Mouse (Mus musculus) neural tube, embryonic 11.5 days (tissue): ENCODE results near the gene Fxr2. TPM values are rescaled to one million over a fixed set of nuclear protein-coding genes. Genes with fewer than 3 reads are reported as not detected.
"Not testable (repeated sequence)": the region's sequence is repeated elsewhere in the genome, so short reads cannot be mapped to it uniquely, and the experiment has no call there.

Experiments used
- ATAC-seq: fragments of 200-750 bp; cut with Nextera tagmentation; 2 replicates; pipeline ENCODE4 v1.8.0; 2017; ENCODE audit warnings: moderate number of reproducible peaks, mild to moderate bottlenecking, moderate TSS enrichment, moderate library complexity; ENCODE audit not compliant: insufficient read depth, low FRiP score, low TSS enrichment
- DNase-seq: peaks from one replicate; pipeline ENCODE4 v3.0.0-alpha.2; 2015; ENCODE audit warnings: low spot score
- H3K27ac ChIP-seq: fragments of 300-500 bp; sonication (generic); 2 replicates; pipeline ENCODE4 v1.5.1; 2014; ENCODE audit warnings: low read depth, mild to moderate bottlenecking, low read length
- H3K27me3 ChIP-seq: fragments of 300-500 bp; sonication (generic); 2 replicates; pipeline ENCODE4 v1.6.1; 2014; ENCODE audit warnings: mild to moderate bottlenecking, low read length, mixed read lengths; ENCODE audit not compliant: control insufficient read depth, insufficient read depth
- H3K36me3 ChIP-seq: fragments of 300-500 bp; sonication (generic); 2 replicates; pipeline ENCODE4 v1.6.1; 2014; ENCODE audit warnings: mild to moderate bottlenecking, low read length, moderate library complexity, mixed read lengths; ENCODE audit not compliant: control insufficient read depth, insufficient read depth
- H3K4me1 ChIP-seq: fragments of 300-500 bp; sonication (generic); 2 replicates; pipeline ENCODE4 v1.6.1; 2014; ENCODE audit warnings: low read length, mixed read lengths; ENCODE audit not compliant: control insufficient read depth, insufficient read depth
- H3K4me2 ChIP-seq: fragments of 300-500 bp; sonication (generic); 2 replicates; pipeline ENCODE4 v1.6.1; 2014; ENCODE audit warnings: low read depth, mild to moderate bottlenecking, moderate library complexity
- H3K4me3 ChIP-seq: fragments of 300-500 bp; sonication (generic); 2 replicates; pipeline ENCODE4 v1.5.1; 2014; ENCODE audit warnings: low read depth, low read length
- H3K9ac ChIP-seq: fragments of 300-500 bp; sonication (generic); 2 replicates; pipeline ENCODE4 v1.6.1; 2014; ENCODE audit warnings: mild to moderate bottlenecking, low read length
- H3K9me3 ChIP-seq: fragments of 300-500 bp; sonication (generic); 2 replicates; pipeline ENCODE4 v1.6.1; 2016; ENCODE audit warnings: low read length; ENCODE audit not compliant: control insufficient read depth
- WGBS: fragments of 180-500 bp; shearing (Covaris S2); extraction: QIAGEN DNeasy Blood & Tissue Kit; methylation state at CpG from one replicate; pipeline ENCODE4 v1.1.7; 2014; 5-methylcytosine and 5-hydroxymethylcytosine counted together
- polyA plus RNA-seq: library from polyadenylated mRNA; unstranded; fragments of >200 nt; fragmentation: Nextera tagmentation; extraction: Ambion mirVana; gene quantifications from 2 replicates; pipeline ENCODE4 v1.2.1, GENCODE M21; 2014

Gene Fxr2
- polyA plus RNA-seq, 1 experiment from 2014 or later, result 40.3 TPM

- no peaks in the 10 kb centered on the region for H3K9me3 ChIP-seq
- H3K4me3 ChIP-seq, result no peak within 1 kb of the TSS
- H3K36me3 ChIP-seq, result no peaks in the 10 kb centered on the region; the same call in 1 of the 2 replicates
- no peak within 1 kb of the TSS for H3K4me2 ChIP-seq
- H3K9ac ChIP-seq, result no peak within 1 kb of the TSS
- no peak for DNase-seq
- H3K4me1 ChIP-seq, result peaks cover 12% of the 10 kb centered on the region
- no peak for ATAC-seq
- no peak within 1 kb of the TSS for H3K27ac ChIP-seq
- no peaks in the 10 kb centered on the region for H3K27me3 ChIP-seq
- WGBS, result 74% methylated on average over 5 of the region's 5 CpGs
Observed at GRCm38 (mm10) chr11:69617805-69618204, 15.0 kb upstream of the Fxr2 start, which contains the start of gene Shbg. TSS of gene Shbg (minus strand) at chr11:69617905.

DNA sequence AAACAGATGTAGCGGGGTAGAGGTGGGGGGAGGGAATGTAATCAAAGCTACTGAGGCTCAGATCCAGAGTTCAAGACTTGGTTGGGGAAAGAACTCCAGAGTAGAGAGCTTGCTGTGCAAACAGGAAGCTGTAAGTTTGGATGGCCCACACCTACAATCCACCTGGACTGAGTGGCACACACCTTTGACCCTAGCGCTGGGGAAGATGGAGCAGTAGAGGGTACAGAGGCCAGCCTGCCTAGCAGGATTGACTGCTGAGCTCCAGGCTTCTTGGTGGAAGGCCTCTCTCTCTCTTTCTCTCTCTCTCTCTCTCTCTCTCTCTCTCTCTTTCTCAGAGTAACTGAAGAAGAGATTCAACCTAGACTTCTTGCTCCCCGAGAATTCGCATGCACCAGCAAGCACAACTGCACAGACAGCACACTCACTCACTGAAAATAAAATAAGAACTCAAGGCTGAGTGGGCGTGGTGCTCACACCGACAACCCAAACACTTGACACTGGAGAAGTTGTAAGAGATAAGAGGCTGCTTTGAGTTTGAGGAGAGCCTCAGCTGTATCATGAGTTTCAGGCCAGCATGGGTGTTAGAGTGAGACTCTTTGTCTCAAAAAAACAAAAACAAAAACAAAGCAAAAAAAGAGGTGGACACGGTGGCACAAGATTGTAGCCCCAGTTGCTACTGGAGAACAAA is 12.3 kb upstream of the Fxr2 start:
- H3K9ac ChIP-seq, result no peak overlapping the region
- no peaks in the 10 kb centered on the region; the same call in 1 of the 2 replicates for H3K36me3 ChIP-seq
- 88% methylated on average over 7 of the region's 7 CpGs for WGBS
- H3K4me1 ChIP-seq, result peaks cover 8% of the 10 kb centered on the region
- DNase-seq, result no peak
- H3K27me3 ChIP-seq, result no peaks in the 10 kb centered on the region
- no peaks in the 10 kb centered on the region for H3K9me3 ChIP-seq
- no peak for ATAC-seq
- H3K4me2 ChIP-seq, result no peak overlapping the region
- H3K27ac ChIP-seq, result no peak overlapping the region
- H3K4me3 ChIP-seq, result no peak overlapping the region

GRCm38 (mm10) chr11:69621571-69622268 is 11.1 kb upstream of the Fxr2 start, which contains the start of gene Sat2:
TSS of gene Sat2 (plus strand) at chr11:69622024.
- H3K9me3 ChIP-seq, result no peaks in the 10 kb centered on the region
- peaks cover 8% of the 10 kb centered on the region for H3K4me1 ChIP-seq
- H3K4me2 ChIP-seq, result peak within 1 kb of the TSS; percentile 69
- H3K36me3 ChIP-seq, result no peaks in the 10 kb centered on the region; the same call in 1 of the 2 replicates
- peak; percentile 88 for DNase-seq
- H3K27me3 ChIP-seq, result no peaks in the 10 kb centered on the region
- WGBS, result 2% methylated on average over 20 of the region's 20 CpGs
- ATAC-seq, result peak; percentile 60; the same call in 1 of the 2 replicates
- peak within 1 kb of the TSS; percentile 58 for H3K9ac ChIP-seq
- 0 out of 2 replicates have a peak within 1 kb of the TSS, but pooled peaks have one; percentile 45 for H3K27ac ChIP-seq
- peak within 1 kb of the TSS; percentile 40 for H3K4me3 ChIP-seq

DNA sequence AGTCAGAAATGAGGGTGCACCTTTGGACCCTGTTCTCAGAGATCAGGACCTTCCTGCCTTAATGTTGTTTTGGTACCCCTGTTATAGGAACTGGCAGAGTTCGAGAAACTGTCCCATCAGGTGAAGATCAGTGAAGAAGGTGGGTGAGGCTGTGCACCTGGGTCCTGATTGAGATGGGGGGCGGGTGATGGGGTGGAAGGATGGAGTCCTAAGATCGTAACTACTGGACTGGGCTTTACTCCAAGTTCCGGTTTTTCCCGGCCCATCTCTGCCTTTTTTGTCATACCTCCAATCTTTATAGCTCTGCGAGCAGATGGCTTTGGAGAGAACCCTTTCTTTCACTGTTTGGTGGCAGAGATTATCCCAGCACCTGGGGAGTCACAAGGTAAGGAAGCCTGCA is 10.4 kb upstream of the Fxr2 start:
- Histone ChIP-seq H3K4me2 (peak overlapping the region; percentile 69), H3K36me3 (no peaks in the 10 kb centered on the region; the same call in 1 of the 2 replicates), H3K9me3 (no peaks in the 10 kb centered on the region), H3K9ac (peak overlapping the region; percentile 58), H3K4me1 (peaks cover 8% of the 10 kb centered on the region), H3K27ac (0 out of 2 replicates have a peak overlapping the region, but pooled peaks have one; percentile 45), H3K27me3 (no peaks in the 10 kb centered on the region), H3K4me3 (peak overlapping the region; percentile 40)
- WGBS, result 43% methylated on average over 6 of the region's 6 CpGs
- ATAC-seq (no peak), DNase-seq (no peak)

DNA sequence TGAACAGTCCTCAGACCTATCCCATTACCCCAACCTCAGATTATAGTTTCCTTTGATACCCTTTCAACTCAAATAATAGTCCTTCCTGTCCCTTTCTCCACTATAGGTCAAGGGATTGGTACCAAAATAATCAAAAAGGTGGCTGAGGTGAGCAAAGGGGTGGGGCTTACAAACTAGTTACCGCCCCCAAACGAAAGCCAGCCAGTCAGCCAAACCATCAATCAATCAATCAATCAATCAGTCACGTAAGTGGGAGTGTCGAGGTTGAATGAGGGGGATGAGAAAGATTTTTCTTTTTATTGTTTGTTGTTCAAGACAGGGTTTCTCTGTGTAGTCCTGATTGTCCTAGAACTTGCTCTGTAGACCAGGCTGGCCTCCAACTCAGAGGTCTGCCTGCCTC is 9.8 kb upstream of the Fxr2 start:
- Histone ChIP-seq H3K4me1 (peaks cover 8% of the 10 kb centered on the region), H3K4me3 (0 out of 2 replicates have a peak overlapping the region, but pooled peaks have one; percentile 40), H3K27ac (no peak overlapping the region), H3K27me3 (no peaks in the 10 kb centered on the region), H3K36me3 (no peaks in the 10 kb centered on the region; the same call in 1 of the 2 replicates), H3K4me2 (peak overlapping the region; percentile 69; the same call in 1 of the 2 replicates), H3K9ac (no peak overlapping the region; the same call in 1 of the 2 replicates), H3K9me3 (no peaks in the 10 kb centered on the region)
- 64% methylated on average over 4 of the region's 4 CpGs for WGBS
- no peak for ATAC-seq
- no peak for DNase-seq

- WGBS, result 86% methylated on average over 2 of the region's 2 CpGs
- not testable (repeated sequence) for ATAC-seq, H3K27ac ChIP-seq, H3K9ac ChIP-seq, H3K27me3 ChIP-seq, H3K4me1 ChIP-seq, H3K9me3 ChIP-seq, H3K4me2 ChIP-seq, DNase-seq, H3K4me3 ChIP-seq, H3K36me3 ChIP-seq
Observed at GRCm38 (mm10) chr11:69624339-69624738, 8.5 kb upstream of the Fxr2 start.

- no peak overlapping the region for H3K27ac ChIP-seq
- no peaks in the 10 kb centered on the region for H3K9me3 ChIP-seq
- 37% methylated on average over 6 of the region's 6 CpGs for WGBS
- no peak overlapping the region for H3K4me2 ChIP-seq
- no peaks in the 10 kb centered on the region for H3K4me1 ChIP-seq
- H3K36me3 ChIP-seq, result no peaks in the 10 kb centered on the region
- DNase-seq (peak; percentile 81), ATAC-seq (no peak)
- no peak overlapping the region for H3K4me3 ChIP-seq
- no peaks in the 10 kb centered on the region for H3K27me3 ChIP-seq
- H3K9ac ChIP-seq, result no peak overlapping the region
Observed at GRCm38 (mm10) chr11:69628286-69628685, 4.5 kb upstream of the Fxr2 start.

- H3K27me3 ChIP-seq, result no peaks in the 10 kb centered on the region
- H3K27ac ChIP-seq, result no peak overlapping the region
- peaks cover 9% of the 10 kb centered on the region for H3K4me1 ChIP-seq
- 64% methylated on average over 1 of the region's 1 CpGs for WGBS
- DNase-seq (no peak), ATAC-seq (no peak)
- H3K36me3 ChIP-seq, result no peaks in the 10 kb centered on the region
- no peak overlapping the region for H3K4me2 ChIP-seq
- H3K9me3 ChIP-seq, result no peaks in the 10 kb centered on the region
- no peak overlapping the region for H3K4me3 ChIP-seq
- H3K9ac ChIP-seq, result no peak overlapping the region
Observed at GRCm38 (mm10) chr11:69629802-69630201, 3.0 kb upstream of the Fxr2 start.
